Mouse (Mus musculus): Measurements from ENCODE around the gene Tmub1. TPM values are rescaled to one million over a fixed set of nuclear protein-coding genes. Genes with fewer than 3 reads are reported as not detected.

The Tmub1 gene
- polyA plus RNA-seq, 1 experiment from 2014 or later: 28.4 TPM

- Histone ChIP-seq H3K9me3 (no peaks in the 10 kb centered on the region), H3K27me3 (ENCODE audit: poor library complexity, severe bottlenecking) (peaks cover 33% of the 10 kb centered on the region), H3K4me1 (peaks cover 63% of the 10 kb centered on the region), H3K27ac (peak within 1 kb of the TSS; percentile 96), H3K36me3 (replicated peaks) (peaks cover 23% of the 10 kb centered on the region), H3K4me3 (peak within 1 kb of the TSS; percentile 91)
- DNase-seq (ENCODE audit: extremely low spot score, low spot score): peak; percentile 55
- under 1% methylated on average over 81 of the region's 85 CpGs for WGBS
Observed at GRCm38 (mm10) chr5:24452030-24452690, 4.5 kb upstream of the Tmub1 start, which contains the start of gene Agap3. Gene Agap3, plus strand, starts transcription at chr5:24452177.

DNA sequence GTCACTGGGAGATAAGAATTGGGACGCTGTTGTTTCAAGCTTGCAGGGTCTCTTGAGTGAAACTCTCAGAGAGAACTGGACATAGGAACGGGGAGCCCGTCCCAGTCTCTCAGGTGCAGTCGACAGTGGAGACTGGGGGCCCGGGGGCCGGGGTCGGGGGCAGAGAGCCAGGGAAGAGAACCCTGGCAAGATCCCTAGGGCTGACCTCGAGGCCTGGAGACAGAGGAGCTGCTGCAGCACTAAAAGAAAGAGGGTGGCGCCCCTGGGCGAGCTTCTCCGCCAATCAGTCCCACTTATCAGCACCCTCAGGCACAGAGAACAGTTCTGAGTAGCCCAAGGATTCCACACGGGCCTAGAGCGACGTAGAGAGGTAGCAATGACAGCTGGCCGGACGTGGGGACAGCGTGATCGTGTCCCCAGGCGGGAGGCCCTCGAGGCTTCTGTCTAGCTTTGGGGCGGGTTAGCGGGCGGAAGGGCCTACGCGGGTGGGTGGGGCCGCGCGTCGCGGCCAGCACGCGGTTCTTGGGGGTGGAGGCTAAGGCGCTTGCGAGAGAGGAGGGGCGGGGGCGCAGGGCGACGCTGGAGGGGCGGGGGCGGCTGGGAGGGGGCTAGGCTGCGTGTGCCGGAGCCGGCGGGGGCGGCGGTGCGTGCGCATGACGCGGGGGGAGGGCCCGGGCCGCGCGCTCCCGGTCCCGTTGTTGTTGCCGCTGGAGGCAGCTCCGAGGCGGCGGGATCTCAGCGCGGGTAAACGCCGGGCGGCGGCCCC is 3.8 kb upstream of the Tmub1 start:
- 2% methylated on average over 64 of the region's 66 CpGs for WGBS
- peak; percentile 83 for DNase-seq (ENCODE audit: extremely low spot score, low spot score)
- no peaks in the 10 kb centered on the region for H3K9me3 ChIP-seq
- peaks cover 68% of the 10 kb centered on the region for H3K4me1 ChIP-seq
- H3K27me3 ChIP-seq (ENCODE audit: poor library complexity, severe bottlenecking): peaks cover 33% of the 10 kb centered on the region
- H3K36me3 ChIP-seq (replicated peaks): peaks cover 16% of the 10 kb centered on the region
- peak overlapping the region; percentile 91 for H3K4me3 ChIP-seq
- H3K27ac ChIP-seq: peak overlapping the region; percentile 96

- Histone ChIP-seq H3K4me1 (peaks cover 57% of the 10 kb centered on the region), H3K9me3 (no peaks in the 10 kb centered on the region; the same call in 1 of the 2 replicates), H3K36me3 (replicated peaks) (peaks cover 24% of the 10 kb centered on the region), H3K27me3 (ENCODE audit: poor library complexity, severe bottlenecking) (peaks cover 33% of the 10 kb centered on the region), H3K27ac (0 out of 2 replicates have a peak overlapping the region, but pooled peaks have one; percentile 25), H3K4me3 (peak overlapping the region; percentile 76)
- 90% methylated on average over 7 of the region's 7 CpGs for WGBS
- no peak for DNase-seq (ENCODE audit: extremely low spot score, low spot score)
Observed at GRCm38 (mm10) chr5:24446630-24447029, 1.0 kb downstream of the Tmub1 start.

- WGBS: 61% methylated on average over 20 of the region's 20 CpGs
- DNase-seq (ENCODE audit: extremely low spot score, low spot score): no peak
- H3K9me3 ChIP-seq: no peaks in the 10 kb centered on the region; the same call in 1 of the 2 replicates
- peaks cover 26% of the 10 kb centered on the region for H3K27me3 ChIP-seq (ENCODE audit: poor library complexity, severe bottlenecking)
- peaks cover 48% of the 10 kb centered on the region for H3K4me1 ChIP-seq
- H3K4me3 ChIP-seq: peak overlapping the region; percentile 75
- H3K36me3 ChIP-seq (replicated peaks): peaks cover 34% of the 10 kb centered on the region
- peak overlapping the region; percentile 98 for H3K27ac ChIP-seq
Observed at GRCm38 (mm10) chr5:24445428-24446080, 2.1 kb downstream of the Tmub1 start.

DNA sequence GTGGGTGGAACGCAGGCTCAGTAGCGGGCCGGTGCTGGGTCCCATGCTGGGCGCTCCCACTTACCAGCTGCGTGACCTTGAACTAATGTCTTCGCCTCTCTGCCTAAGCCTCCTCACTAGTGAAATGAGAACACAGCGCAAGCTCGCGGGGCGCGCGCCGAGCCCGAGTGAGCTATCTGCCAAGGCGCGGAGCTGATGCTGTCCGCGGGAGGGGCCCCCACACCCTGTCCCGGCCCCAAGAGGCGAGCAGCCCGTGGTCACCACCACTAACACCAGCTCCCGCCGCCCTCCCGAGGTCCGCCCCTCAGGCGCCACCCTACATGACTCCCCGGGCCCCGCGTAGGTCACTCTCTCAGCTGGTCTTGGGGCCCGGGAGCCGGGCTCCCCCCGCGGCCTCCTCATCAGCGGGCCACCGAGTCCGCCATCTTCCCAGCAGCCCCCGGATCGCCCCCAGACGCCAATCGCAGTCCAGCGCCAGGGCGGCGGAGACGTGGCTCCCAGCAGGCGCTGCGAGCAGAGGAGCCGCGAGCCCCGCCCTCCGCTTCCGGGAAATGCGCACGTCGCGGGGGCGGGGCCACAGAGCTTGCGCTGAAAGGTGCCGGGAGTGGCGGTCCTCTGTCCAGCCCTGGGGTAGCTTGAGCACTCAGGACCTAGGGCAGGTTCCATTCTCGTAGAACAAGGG is 2.8 kb downstream of the Tmub1 start, which contains the start of gene Fastk:
Gene Fastk, minus strand, starts transcription at position 542 of the 682 bp plus-strand sequence.
- WGBS: under 1% methylated on average over 60 of the region's 60 CpGs
- Histone ChIP-seq H3K9me3 (no peaks in the 10 kb centered on the region; the same call in 1 of the 2 replicates), H3K4me3 (peak within 1 kb of the TSS; percentile 75)

GRCm38 (mm10) chr5:24443927-24444326 is 3.7 kb downstream of the Tmub1 start:
- 90% methylated on average over 12 of the region's 12 CpGs for WGBS
- Histone ChIP-seq H3K27me3 (ENCODE audit: poor library complexity, severe bottlenecking) (peaks cover 11% of the 10 kb centered on the region), H3K9me3 (no peaks in the 10 kb centered on the region; the same call in 1 of the 2 replicates), H3K27ac (peak overlapping the region; percentile 98), H3K4me3 (peak overlapping the region; percentile 75), H3K4me1 (peaks cover 48% of the 10 kb centered on the region), H3K36me3 (replicated peaks) (peaks cover 51% of the 10 kb centered on the region)
- no peak for DNase-seq (ENCODE audit: extremely low spot score, low spot score)

More for the DNA sequence above, 2.8 kb downstream of the Tmub1 start, which contains the start of gene Fastk:
- Histone ChIP-seq H3K4me1 (peaks cover 48% of the 10 kb centered on the region), H3K27me3 (ENCODE audit: poor library complexity, severe bottlenecking) (peaks cover 20% of the 10 kb centered on the region), H3K27ac (peak within 1 kb of the TSS; percentile 98), H3K36me3 (replicated peaks) (peaks cover 41% of the 10 kb centered on the region)
- DNase-seq (ENCODE audit: extremely low spot score, low spot score): peak; percentile 88

DNA sequence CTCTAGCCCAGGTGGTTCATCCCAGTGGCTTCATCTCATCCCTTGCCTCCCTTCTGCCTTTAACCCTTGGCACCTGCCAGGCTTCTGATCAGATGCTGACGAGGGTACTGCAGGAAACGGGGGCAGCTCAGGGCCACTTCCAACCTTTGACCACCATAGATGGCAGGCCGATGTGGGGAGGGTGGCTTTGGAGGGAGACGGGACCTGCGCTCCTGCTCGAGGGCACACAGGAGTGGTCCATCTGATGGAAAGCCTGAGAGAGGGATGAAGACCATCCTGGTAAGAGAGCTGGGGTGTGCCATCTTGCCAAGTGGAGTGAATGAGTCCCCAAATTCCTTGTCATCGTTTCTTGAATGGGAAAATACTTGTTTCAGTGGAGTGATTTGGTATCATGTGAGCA is 4.5 kb downstream of the Tmub1 start:
- 94% methylated on average over 7 of the region's 7 CpGs for WGBS
- H3K9me3 ChIP-seq: no peaks in the 10 kb centered on the region; the same call in 1 of the 2 replicates
- 0 out of 2 replicates have a peak, but pooled peaks cover 3% of the 10 kb centered on the region for H3K27me3 ChIP-seq (ENCODE audit: poor library complexity, severe bottlenecking)
- H3K4me3 ChIP-seq: peak overlapping the region; percentile 75
- no peak for DNase-seq (ENCODE audit: extremely low spot score, low spot score)
- H3K36me3 ChIP-seq (replicated peaks): peaks cover 57% of the 10 kb centered on the region
- no peak overlapping the region for H3K27ac ChIP-seq
- H3K4me1 ChIP-seq: peaks cover 46% of the 10 kb centered on the region

DNA sequence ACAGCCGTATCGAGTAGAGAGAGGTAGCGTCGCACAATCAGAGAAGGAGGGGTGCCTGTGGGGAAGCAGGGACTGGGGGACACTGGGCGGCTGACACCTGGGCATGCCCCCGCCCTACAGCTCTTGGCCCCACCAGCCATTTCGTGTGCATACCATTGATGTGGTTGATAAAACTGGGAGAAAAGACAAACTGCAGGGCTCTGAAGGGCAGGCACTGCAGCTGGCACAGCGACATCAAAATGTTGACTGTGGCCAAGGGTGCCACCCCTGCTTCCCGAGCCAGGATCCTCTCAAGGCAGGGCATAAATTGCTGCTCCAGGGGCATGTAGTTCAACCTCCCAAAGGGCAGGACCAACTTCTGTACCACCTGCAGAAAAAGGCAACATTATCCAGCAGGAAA is 5.6 kb downstream of the Tmub1 start:
- 91% methylated on average over 9 of the region's 9 CpGs for WGBS
- H3K9me3 ChIP-seq: no peaks in the 10 kb centered on the region; the same call in 1 of the 2 replicates
- peaks cover 67% of the 10 kb centered on the region for H3K36me3 ChIP-seq (replicated peaks)
- DNase-seq (ENCODE audit: extremely low spot score, low spot score): no peak
- no peaks in the 10 kb centered on the region for H3K27me3 ChIP-seq (ENCODE audit: poor library complexity, severe bottlenecking)
- H3K4me3 ChIP-seq: no peak overlapping the region
- peaks cover 35% of the 10 kb centered on the region for H3K4me1 ChIP-seq
- H3K27ac ChIP-seq: no peak overlapping the region

- Histone ChIP-seq H3K4me1 (peaks cover 26% of the 10 kb centered on the region), H3K4me3 (no peak overlapping the region), H3K27me3 (ENCODE audit: poor library complexity, severe bottlenecking) (no peaks in the 10 kb centered on the region), H3K36me3 (replicated peaks) (peaks cover 76% of the 10 kb centered on the region), H3K27ac (no peak overlapping the region), H3K9me3 (no peaks in the 10 kb centered on the region; the same call in 1 of the 2 replicates)
- WGBS: 93% methylated on average over 8 of the region's 8 CpGs
- no peak for DNase-seq (ENCODE audit: extremely low spot score, low spot score)
Observed at GRCm38 (mm10) chr5:24441187-24441586, 6.5 kb downstream of the Tmub1 start.

- no peak for DNase-seq (ENCODE audit: extremely low spot score, low spot score)
- 87% methylated on average over 8 of the region's 8 CpGs for WGBS
- H3K9me3 ChIP-seq: no peaks in the 10 kb centered on the region
- H3K4me3 ChIP-seq: no peak overlapping the region
- H3K4me1 ChIP-seq: peaks cover 3% of the 10 kb centered on the region
- H3K27me3 ChIP-seq (ENCODE audit: poor library complexity, severe bottlenecking): no peaks in the 10 kb centered on the region
- no peak overlapping the region for H3K27ac ChIP-seq
- H3K36me3 ChIP-seq (replicated peaks): peaks cover 98% of the 10 kb centered on the region
Observed at GRCm38 (mm10) chr5:24433993-24434392, 13.7 kb downstream of the Tmub1 start.

GRCm38 (mm10) chr5:24428596-24428995 is 19.1 kb downstream of the Tmub1 start:
- peaks cover 19% of the 10 kb centered on the region for H3K27me3 ChIP-seq (ENCODE audit: poor library complexity, severe bottlenecking)
- H3K27ac ChIP-seq: peak overlapping the region; percentile 54; the same call in 1 of the 2 replicates
- peaks cover 54% of the 10 kb centered on the region for H3K4me1 ChIP-seq
- H3K36me3 ChIP-seq (replicated peaks): peaks cover 48% of the 10 kb centered on the region
- WGBS: 11% methylated on average over 9 of the region's 9 CpGs
- peak overlapping the region; percentile 75; the same call in 1 of the 2 replicates for H3K4me3 ChIP-seq
- H3K9me3 ChIP-seq: no peaks in the 10 kb centered on the region
- no peak for DNase-seq (ENCODE audit: extremely low spot score, low spot score)

DNA sequence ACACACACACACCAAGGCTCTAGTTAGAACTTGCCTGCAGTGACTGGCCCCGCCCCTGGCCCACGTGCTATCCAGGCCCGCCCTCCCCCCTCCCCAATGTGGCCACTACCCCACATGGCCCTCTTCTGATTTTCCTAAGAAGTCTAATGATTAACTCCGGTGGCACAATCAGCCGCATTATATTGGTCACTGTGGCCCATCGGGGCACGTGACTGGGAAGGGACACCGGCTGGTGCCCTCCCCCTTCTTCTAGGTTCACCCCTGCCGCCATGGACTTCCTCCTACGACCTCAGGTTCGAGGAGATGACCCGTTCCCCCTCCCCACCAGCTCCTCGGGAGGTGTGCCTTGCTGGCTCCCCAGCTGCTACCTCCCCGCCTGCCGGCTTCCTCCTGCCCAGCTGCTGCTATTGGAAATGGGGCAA is 19.7 kb downstream of the Tmub1 start:
- WGBS: 3% methylated on average over 15 of the region's 15 CpGs
- Histone ChIP-seq H3K27ac (peak overlapping the region; percentile 54), H3K36me3 (replicated peaks) (peaks cover 42% of the 10 kb centered on the region), H3K4me1 (peaks cover 59% of the 10 kb centered on the region), H3K9me3 (no peaks in the 10 kb centered on the region), H3K4me3 (peak overlapping the region; percentile 75), H3K27me3 (ENCODE audit: poor library complexity, severe bottlenecking) (peaks cover 19% of the 10 kb centered on the region)
- DNase-seq (ENCODE audit: extremely low spot score, low spot score): peak; percentile 45
